Mouse (Mus musculus) stomach, embryonic 16.5 days (tissue): Measurements from ENCODE around the gene Snx20. TPM values are rescaled to one million over a fixed set of nuclear protein-coding genes. Genes with fewer than 3 reads are reported as not detected.

ENCODE experiments used
- ATAC-seq: fragments of 200-750 bp; cut with Nextera tagmentation; 2 replicates; pipeline ENCODE4 v1.8.0; 2017; ENCODE audit warnings: moderate number of reproducible peaks, moderate TSS enrichment; ENCODE audit not compliant: insufficient read depth, low FRiP score
- H3K27ac ChIP-seq: fragments of 300-500 bp; sonication (generic); 2 replicates; pipeline ENCODE4 v1.5.1; 2014; ENCODE audit warnings: low read length
- H3K27me3 ChIP-seq: fragments of 300-500 bp; sonication (generic); 2 replicates; pipeline ENCODE4 v1.6.1; 2014; ENCODE audit warnings: low read length, control low read depth, mixed read lengths; ENCODE audit not compliant: control insufficient read depth, insufficient read depth
- H3K36me3 ChIP-seq: fragments of 300-500 bp; sonication (generic); 2 replicates; pipeline ENCODE4 v1.6.1; 2014; ENCODE audit warnings: low read length; ENCODE audit not compliant: control insufficient read depth, insufficient read depth
- H3K4me1 ChIP-seq: fragments of 300-500 bp; sonication (generic); 2 replicates; pipeline ENCODE4 v1.6.1; 2014; ENCODE audit warnings: low read length, control low read depth, mixed read lengths; ENCODE audit not compliant: control insufficient read depth, insufficient read depth
- H3K4me2 ChIP-seq: fragments of 300-500 bp; sonication (generic); 2 replicates; pipeline ENCODE4 v1.6.1; 2014; ENCODE audit warnings: low read depth, low read length, mixed read lengths
- H3K4me3 ChIP-seq: fragments of 300-500 bp; sonication (generic); replicated peaks from 2 replicates; pipeline ENCODE4 v1.5.1; 2014; ENCODE audit warnings: mild to moderate bottlenecking, low read length
- H3K9ac ChIP-seq: fragments of 300-500 bp; sonication (generic); 2 replicates; pipeline ENCODE4 v1.6.1; 2014; ENCODE audit warnings: low read length
- H3K9me3 ChIP-seq: fragments of 300-500 bp; sonication (generic); replicated peaks from 2 replicates; pipeline ENCODE4 v1.6.1; 2016; ENCODE audit warnings: low read length, control low read depth; ENCODE audit not compliant: control insufficient read depth
- WGBS: fragments of 180-500 bp; shearing (Covaris S2); extraction: QIAGEN DNeasy Blood & Tissue Kit; methylation state at CpG from one replicate; pipeline ENCODE4 v1.1.7; 2014; 5-methylcytosine and 5-hydroxymethylcytosine counted together
- polyA plus RNA-seq: library from polyadenylated mRNA; unstranded; fragments of >200 nt; fragmentation: Nextera tagmentation; extraction: Ambion mirVana; gene quantifications from 2 replicates; pipeline ENCODE4 v1.2.1, GENCODE M21; 2015

The Snx20 gene
- polyA plus RNA-seq, 1 experiment from 2014 or later, result 1.9 TPM

DNA sequence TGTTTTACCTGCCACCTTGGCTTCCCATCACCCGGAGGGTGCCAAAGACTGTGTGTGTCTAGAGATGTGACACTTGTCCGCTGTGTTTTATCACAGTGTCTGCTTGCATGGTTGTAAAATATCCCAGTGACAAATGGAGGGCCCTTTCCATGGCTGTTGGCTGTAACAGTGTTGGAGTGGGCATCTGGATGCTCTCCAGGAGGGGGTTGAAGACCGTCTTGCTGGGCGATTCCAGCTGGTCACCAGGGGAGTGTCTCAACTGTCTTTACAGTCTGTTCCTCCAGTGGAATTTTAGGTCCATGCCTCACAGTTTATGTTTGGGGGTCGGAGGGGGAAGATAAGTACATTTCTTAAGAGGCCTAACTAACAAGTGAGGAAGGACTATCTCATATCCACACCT, 15.0 kb downstream of the Snx20 start:
- WGBS, result 57% methylated on average over 5 of the region's 5 CpGs
- no peaks in the 10 kb centered on the region for H3K36me3 ChIP-seq
- peaks cover 3% of the 10 kb centered on the region; the same call in 1 of the 2 replicates for H3K27me3 ChIP-seq
- no peak for ATAC-seq
- H3K4me1 ChIP-seq, result no peaks in the 10 kb centered on the region
- no peak overlapping the region for H3K4me2 ChIP-seq
- H3K4me3 ChIP-seq, result no peak overlapping the region
- H3K9me3 ChIP-seq, result 0 out of 2 replicates have a peak, but pooled peaks cover 4% of the 10 kb centered on the region
- no peak overlapping the region for H3K27ac ChIP-seq
- 0 out of 2 replicates have a peak overlapping the region, but pooled peaks have one; percentile 22 for H3K9ac ChIP-seq

- Histone ChIP-seq H3K4me1 (no peaks in the 10 kb centered on the region), H3K4me2 (no peak overlapping the region), H3K27me3 (peaks cover 3% of the 10 kb centered on the region; the same call in 1 of the 2 replicates), H3K4me3 (no peak overlapping the region), H3K9me3 (0 out of 2 replicates have a peak, but pooled peaks cover 4% of the 10 kb centered on the region), H3K27ac (no peak overlapping the region), H3K36me3 (no peaks in the 10 kb centered on the region), H3K9ac (no peak overlapping the region)
- no peak for ATAC-seq
- WGBS, result 66% methylated on average over 3 of the region's 3 CpGs
Measured at GRCm38 (mm10) chr8:88619513-88619912, 16.4 kb downstream of the Snx20 start.

GRCm38 (mm10) chr8:88618612-88619011, 17.3 kb downstream of the Snx20 start:
- Histone ChIP-seq H3K27ac (no peak overlapping the region), H3K36me3 (no peaks in the 10 kb centered on the region), H3K27me3 (peaks cover 3% of the 10 kb centered on the region; the same call in 1 of the 2 replicates), H3K9ac (no peak overlapping the region), H3K4me2 (no peak overlapping the region), H3K9me3 (0 out of 2 replicates have a peak, but pooled peaks cover 4% of the 10 kb centered on the region), H3K4me1 (no peaks in the 10 kb centered on the region), H3K4me3 (no peak overlapping the region)
- WGBS, result 46% methylated on average over 5 of the region's 5 CpGs
- no peak for ATAC-seq

GRCm38 (mm10) chr8:88614981-88615380, 20.9 kb downstream of the Snx20 start:
- 55% methylated on average over 5 of the region's 5 CpGs for WGBS
- Histone ChIP-seq H3K4me3 (no peak overlapping the region), H3K27me3 (no peaks in the 10 kb centered on the region), H3K9me3 (0 out of 2 replicates have a peak, but pooled peaks cover 4% of the 10 kb centered on the region), H3K36me3 (no peaks in the 10 kb centered on the region), H3K4me2 (no peak overlapping the region), H3K4me1 (no peaks in the 10 kb centered on the region), H3K9ac (no peak overlapping the region), H3K27ac (no peak overlapping the region)
- ATAC-seq, result no peak

DNA sequence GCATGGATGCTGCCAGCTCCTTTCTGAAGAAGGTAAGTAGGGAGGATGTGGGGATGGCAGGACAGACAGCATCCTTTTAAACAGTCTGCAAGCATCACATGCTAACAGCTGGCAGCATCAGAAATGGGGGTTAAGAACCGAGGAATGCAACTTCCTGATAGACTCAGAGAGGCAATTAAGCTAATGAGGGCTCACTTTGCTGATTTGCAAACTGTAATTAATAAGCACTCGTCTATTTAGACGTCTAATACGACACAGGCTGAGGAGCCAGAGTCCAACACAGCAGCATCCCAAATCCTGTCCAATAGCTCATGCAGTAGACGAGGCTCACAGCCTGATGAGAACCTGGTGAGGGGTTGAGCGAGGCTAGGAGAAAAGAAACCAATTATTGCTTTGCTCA, 25.7 kb downstream of the Snx20 start:
- H3K27me3 ChIP-seq, result no peaks in the 10 kb centered on the region
- no peak for ATAC-seq
- H3K9me3 ChIP-seq, result no peaks in the 10 kb centered on the region
- no peak overlapping the region for H3K4me2 ChIP-seq
- H3K4me3 ChIP-seq, result no peak overlapping the region
- 70% methylated on average over 6 of the region's 6 CpGs for WGBS
- peaks cover 5% of the 10 kb centered on the region for H3K4me1 ChIP-seq
- H3K27ac ChIP-seq, result no peak overlapping the region
- no peaks in the 10 kb centered on the region for H3K36me3 ChIP-seq
- H3K9ac ChIP-seq, result no peak overlapping the region

DNA sequence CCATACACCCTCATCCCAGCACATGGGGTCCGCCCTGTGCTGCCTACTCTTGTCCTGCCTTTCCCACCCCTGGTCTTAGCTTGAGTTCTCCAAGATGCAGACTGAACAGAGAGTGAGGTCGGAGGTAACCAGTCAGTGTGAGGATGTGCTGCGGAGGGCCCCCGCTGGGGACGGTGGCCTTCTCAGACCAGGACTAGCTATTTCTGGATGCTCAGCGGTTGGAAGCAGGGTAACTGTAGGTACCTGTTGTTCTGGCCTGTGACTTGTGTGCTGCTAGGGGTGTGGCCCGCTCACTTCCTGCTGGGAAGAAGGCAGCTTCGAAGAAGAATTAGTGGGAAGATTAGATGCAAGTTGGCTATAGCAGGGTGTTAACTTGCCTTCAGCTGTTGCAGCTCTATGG, 26.9 kb downstream of the Snx20 start:
- Histone ChIP-seq H3K27ac (no peak overlapping the region), H3K27me3 (no peaks in the 10 kb centered on the region), H3K4me1 (peaks cover 11% of the 10 kb centered on the region), H3K4me2 (no peak overlapping the region), H3K9me3 (no peaks in the 10 kb centered on the region), H3K36me3 (no peaks in the 10 kb centered on the region), H3K4me3 (no peak overlapping the region), H3K9ac (no peak overlapping the region)
- ATAC-seq, result no peak
- 79% methylated on average over 8 of the region's 8 CpGs for WGBS

GRCm38 (mm10) chr8:88605361-88606040, 30.4 kb downstream of the Snx20 start:
- ATAC-seq, result no peak
- 40% methylated on average over 13 of the region's 13 CpGs for WGBS
- peaks cover 16% of the 10 kb centered on the region for H3K4me1 ChIP-seq
- no peak overlapping the region for H3K27ac ChIP-seq
- no peak overlapping the region for H3K4me3 ChIP-seq
- no peaks in the 10 kb centered on the region for H3K27me3 ChIP-seq
- H3K9ac ChIP-seq, result no peak overlapping the region
- H3K36me3 ChIP-seq, result no peaks in the 10 kb centered on the region
- no peak overlapping the region for H3K4me2 ChIP-seq
- no peaks in the 10 kb centered on the region for H3K9me3 ChIP-seq

GRCm38 (mm10) chr8:88604065-88605038, 31.6 kb downstream of the Snx20 start:
- Histone ChIP-seq H3K4me3 (peak overlapping the region; percentile 18), H3K4me2 (peak overlapping the region; percentile 39), H3K9me3 (no peaks in the 10 kb centered on the region), H3K27me3 (no peaks in the 10 kb centered on the region), H3K36me3 (no peaks in the 10 kb centered on the region), H3K27ac (peak overlapping the region; percentile 71), H3K4me1 (peaks cover 16% of the 10 kb centered on the region), H3K9ac (no peak overlapping the region)
- WGBS, result 7% methylated on average over 20 of the region's 20 CpGs
- ATAC-seq, result peak; percentile 90
